10 mouse cellular contexts compared by ENCODE assay signal in the genomic region with DNA sequence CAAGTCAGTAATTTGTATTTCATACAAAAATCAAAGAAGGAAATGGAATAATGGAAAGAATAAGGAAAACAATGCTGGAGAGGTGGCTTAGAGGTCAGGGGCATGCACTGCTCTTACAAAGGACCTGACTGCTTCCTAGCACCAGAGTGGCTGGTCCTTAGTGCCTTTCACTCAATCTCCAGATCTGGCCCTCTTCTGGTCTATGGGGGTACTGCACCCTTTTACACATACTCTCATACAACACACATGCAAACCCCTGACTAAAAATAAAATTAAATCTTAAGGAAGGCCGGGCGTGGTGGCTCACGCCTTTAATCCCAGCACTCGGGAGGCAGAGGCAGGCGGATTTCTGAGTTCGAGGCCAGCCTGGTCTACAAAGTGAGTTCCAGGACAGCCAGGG. TPM values are rescaled to one million over a fixed set of nuclear protein-coding genes. Genes with fewer than 3 reads are reported as not detected.
DNase-seq lines count a peak whose midpoint lies in the region; ATAC-seq and TF ChIP-seq lines count a peak whose summit lies in the region.
"Had no signal": no experiment of that assay in that cellular context is flagged by ENCODE, and none has a peak within 500 bp of the region (broad histone marks: within the 10 kb centered on the region; RNA-seq: fewer than 3 reads in every experiment).

No protein-coding gene starts in this region.

- no peak overlapping the region for H3K4me2 ChIP-seq in midbrain, embryonic 11.5 days
- no peak overlapping the region for H3K4me2 ChIP-seq in heart, embryonic 12.5 days
- H3K4me2 ChIP-seq: embryonic facial prominence, embryonic 13.5 days had no signal

- no peak for ATAC-seq in midbrain, embryonic 11.5 days (ENCODE audit: low FRiP score)
- no peak for ATAC-seq in granulocyte monocyte progenitor cell, adult 5-6 weeks (replicated peaks; ENCODE audit: poor library complexity, severe bottlenecking)
- no peak for ATAC-seq in heart, embryonic 12.5 days (ENCODE audit: insufficient number of reproducible peaks, low FRiP score)

- H3K4me1 ChIP-seq in midbrain, embryonic 11.5 days (ENCODE audit: control insufficient read depth, insufficient read depth, low read length): no peaks in the 10 kb centered on the region
- no peaks in the 10 kb centered on the region for H3K4me1 ChIP-seq in midbrain, embryonic 10.5 days
- H3K4me1 ChIP-seq in heart, embryonic 12.5 days (replicated peaks): no peaks in the 10 kb centered on the region
- H3K4me1 ChIP-seq: embryonic facial prominence, embryonic 13.5 days had no signal

- peak; percentile 18 for DNase-seq in heart, postnatal 4 days
- no peak for DNase-seq in heart, postnatal 14 days
- DNase-seq in midbrain, embryonic 11.5 days (ENCODE audit: low spot score, missing footprints): peak; percentile 86
- DNase-seq in midbrain, embryonic 10.5 days (ENCODE audit: low spot score): no peak
- no peak for DNase-seq in brain, embryonic 14.5 days (ENCODE audit: low read depth)
- DNase-seq in splenic B cell, adult 2 months (ENCODE audit: low read depth, low spot score): peak; percentile 15

- no peak overlapping the region for H3K9ac ChIP-seq in midbrain, embryonic 11.5 days (ENCODE audit: low read length)
- H3K9ac ChIP-seq in heart, embryonic 12.5 days: no peak overlapping the region
- H3K9ac ChIP-seq: embryonic facial prominence, embryonic 13.5 days had no signal

- no peak overlapping the region for H3K27ac ChIP-seq in midbrain, embryonic 11.5 days (ENCODE audit: low read depth, low read length)
- no peak overlapping the region for H3K27ac ChIP-seq in midbrain, embryonic 10.5 days (replicated peaks)
- H3K27ac ChIP-seq in heart, embryonic 12.5 days (ENCODE audit: poor library complexity, severe bottlenecking): no peak overlapping the region
- H3K27ac ChIP-seq: embryonic facial prominence, embryonic 13.5 days; macrophage had no signal

- H3K36me3 ChIP-seq in midbrain, embryonic 11.5 days (ENCODE audit: control insufficient read depth, insufficient read depth, low read length): no peaks in the 10 kb centered on the region
- H3K36me3 ChIP-seq in midbrain, embryonic 10.5 days: no peaks in the 10 kb centered on the region
- no peaks in the 10 kb centered on the region for H3K36me3 ChIP-seq in splenic B cell, adult 2 months (ENCODE audit: control insufficient read depth, insufficient read depth, low read length, poor library complexity, severe bottlenecking)
- H3K36me3 ChIP-seq in heart, embryonic 12.5 days: no peaks in the 10 kb centered on the region
- H3K36me3 ChIP-seq: embryonic facial prominence, embryonic 13.5 days had no signal

- TF ChIP-seq CTCF in brain, embryonic 14.5 days (IDR thresholded peaks at IDR 0.05; ENCODE audit: borderline replicate concordance, extremely low read depth, insufficient read depth, insufficient read length): peak; percentile 25; the same call in 1 of the 2 replicates

- TF ChIP-seq POLR2A in brain, embryonic 14.5 days (IDR thresholded peaks at IDR 0.05; ENCODE audit: borderline replicate concordance, extremely low read depth, insufficient read depth, insufficient read length, poor library complexity, severe bottlenecking): no peak

- intact Hi-C loops in heart, postnatal 14 days (cut with DNase I): no loop called here

- H3K27me3 ChIP-seq in midbrain, embryonic 11.5 days (ENCODE audit: control insufficient read depth, insufficient read depth, low read length): no peaks in the 10 kb centered on the region
- H3K27me3 ChIP-seq in midbrain, embryonic 10.5 days (ENCODE audit: low read depth, poor library complexity, severe bottlenecking): no peaks in the 10 kb centered on the region
- no peaks in the 10 kb centered on the region for H3K27me3 ChIP-seq in splenic B cell, adult 2 months (ENCODE audit: control insufficient read depth, insufficient read depth, low read length, poor library complexity, severe bottlenecking)
- H3K27me3 ChIP-seq in heart, embryonic 12.5 days (replicated peaks): no peaks in the 10 kb centered on the region
- H3K27me3 ChIP-seq: embryonic facial prominence, embryonic 13.5 days had no signal

- H3K4me3 ChIP-seq in midbrain, embryonic 11.5 days (ENCODE audit: low read depth, low read length): no peak overlapping the region
- H3K4me3 ChIP-seq in midbrain, embryonic 10.5 days: no peak overlapping the region
- H3K4me3 ChIP-seq in heart, embryonic 12.5 days: no peak overlapping the region
- H3K4me3 ChIP-seq: embryonic facial prominence, embryonic 13.5 days had no signal

- H3K9me3 ChIP-seq in midbrain, embryonic 11.5 days (ENCODE audit: control insufficient read depth, low read length): no peaks in the 10 kb centered on the region
- 0 out of 2 replicates have a peak, but pooled peaks cover 5% of the 10 kb centered on the region for H3K9me3 ChIP-seq in midbrain, embryonic 10.5 days (replicated peaks)
- H3K9me3 ChIP-seq in heart, embryonic 12.5 days (replicated peaks): no peaks in the 10 kb centered on the region
- H3K9me3 ChIP-seq: embryonic facial prominence, embryonic 13.5 days had no signal

- 93% methylated on average over 6 of the region's 6 CpGs for WGBS in midbrain, embryonic 11.5 days
- 97% methylated on average over 6 of the region's 6 CpGs for WGBS in midbrain, embryonic 10.5 days
- WGBS in heart, embryonic 12.5 days: 94% methylated on average over 6 of the region's 6 CpGs

RNA-seq across cellular contexts. Expression of gene Me1, which starts 34.1 kb away (rescaled TPM):
- 10 to 100 TPM; 42.5 to 46.4 TPM for total RNA-seq in heart, postnatal 4 days (2021)
- total RNA-seq in heart, postnatal 14 days (2021): 10 to 100 TPM; 73.0 to 84.6 TPM
- 14.3 and 16.1 TPM in 2 replicates for polyA plus RNA-seq in midbrain, embryonic 11.5 days (2014; fragmentation: Nextera tagmentation; extraction: Ambion mirVana)
- 9.9 and 10.9 TPM in 2 replicates for polyA plus RNA-seq in midbrain, embryonic 10.5 days (2016; fragmentation: Nextera tagmentation; extraction: Ambion mirVana)
- 13.1 and 26.8 TPM in 2 replicates for polyA plus RNA-seq in brain, embryonic 14.5 days (2012; rRNA removed)
- not detected in 2 replicates for total RNA-seq in granulocyte monocyte progenitor cell, adult 5-6 weeks (2014; fragmentation: Nextera tagmentation)
- not detected in 2 replicates for total RNA-seq in granulocyte monocyte progenitor cell, adult 5-6 weeks (2017)
- 50.0 and 51.1 TPM in 2 replicates for polyA plus RNA-seq in heart, embryonic 12.5 days (2016; fragmentation: Nextera tagmentation; extraction: Ambion mirVana)

Comparison
In these comparisons a context has a peak if more than half of its experiments do, and no peak if none do; other contexts are left out.
1. DNase-seq: peak in heart, postnatal 4 days (single experiment), midbrain, embryonic 11.5 days (single experiment) and splenic B cell, adult 2 months (single experiment); none in heart, postnatal 14 days (0 of 2), midbrain, embryonic 10.5 days (single experiment) and brain, embryonic 14.5 days (single experiment).